Mouse (Mus musculus) left cerebral cortex, postnatal 36 days (tissue): ENCODE results near the gene Lrba. TPM values are rescaled to one million over a fixed set of nuclear protein-coding genes. Genes with fewer than 3 reads are reported as not detected.

ENCODE experiments used
- DNase-seq, 2 experiments: peaks; one replicate each; pipeline ENCODE4 v3.0.0; 2021 to 2022; ENCODE audit warnings: low spot score in 2 of 2, mixed read lengths in 1 of 2
- intact Hi-C: fragments of 180-260 bp; cut with DNase I; formaldehyde crosslinking; loops from one replicate; pipeline ENCODE4 v1.15.1; 2025
- total RNA-seq, 2 experiments: library from RNA; stranded (reverse); gene quantifications; 2 replicates each; pipeline ENCODE4 v1.2.3; 2021

Lrba gene
- total RNA-seq, 2 experiments from 2014 or later, result 26.9 to 33.0 TPM

DNA sequence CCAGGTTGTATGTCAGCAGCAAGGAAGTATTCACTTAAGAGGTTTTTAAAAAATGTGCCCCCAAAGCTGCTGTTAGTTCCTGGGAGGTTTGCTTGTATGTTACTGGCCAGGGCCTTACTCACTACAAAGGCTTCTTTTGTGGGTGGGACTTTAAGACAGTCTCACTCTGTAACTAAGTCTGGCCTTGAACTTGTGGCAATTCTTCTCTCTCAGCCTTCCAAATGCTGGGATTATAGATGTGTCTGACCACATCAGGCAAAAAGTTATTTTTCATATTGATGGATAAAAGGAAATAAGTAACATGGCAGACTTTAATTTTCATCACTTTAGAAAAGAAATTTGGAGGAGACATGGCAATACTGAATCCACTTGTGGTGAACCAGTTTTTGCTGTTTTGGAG, 28.1 kb downstream of the Lrba start:
- intact Hi-C loops, result no loop called here
- no peak for DNase-seq

DNA sequence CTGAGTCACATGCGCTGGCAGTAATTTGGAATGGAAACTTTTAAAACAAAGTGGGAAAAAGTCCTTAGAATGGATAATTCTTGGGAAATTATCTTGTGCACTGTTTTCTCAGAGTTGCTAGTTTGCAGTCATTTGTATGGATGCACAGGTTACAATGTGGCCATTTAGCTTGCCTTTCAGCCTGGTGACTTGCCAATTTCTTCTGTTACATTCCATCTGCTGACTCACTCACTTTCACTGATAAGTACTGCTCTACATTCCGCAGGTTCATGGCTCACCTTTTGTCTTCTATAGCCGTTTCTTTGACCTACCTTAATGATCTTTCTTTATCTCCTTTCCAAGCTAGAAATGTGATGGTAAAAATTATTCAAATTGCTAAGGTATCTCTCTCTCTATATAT, 28.6 kb downstream of the Lrba start:
- no peak for DNase-seq
- intact Hi-C loops, result no loop called here

DNA sequence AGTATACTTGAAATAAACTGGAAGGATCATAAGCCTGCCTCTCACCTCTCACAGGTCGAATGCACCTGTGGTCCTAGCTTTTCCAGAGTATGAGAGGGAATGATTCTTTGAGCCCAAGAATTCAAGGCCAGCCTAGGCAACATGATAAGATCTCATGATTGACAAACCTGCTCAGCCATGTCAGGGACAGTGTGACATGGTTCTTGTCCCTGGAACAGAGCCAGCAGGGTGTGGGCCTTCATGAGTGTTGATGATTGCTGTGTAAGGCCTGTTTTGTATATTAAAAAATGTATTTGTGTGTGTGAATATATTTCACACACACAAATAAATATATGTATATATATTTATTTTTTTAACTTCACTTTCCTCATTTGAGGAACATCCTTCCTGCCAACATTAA, 29.3 kb downstream of the Lrba start:
- no peak for DNase-seq
- intact Hi-C loops, result no loop called here

DNA sequence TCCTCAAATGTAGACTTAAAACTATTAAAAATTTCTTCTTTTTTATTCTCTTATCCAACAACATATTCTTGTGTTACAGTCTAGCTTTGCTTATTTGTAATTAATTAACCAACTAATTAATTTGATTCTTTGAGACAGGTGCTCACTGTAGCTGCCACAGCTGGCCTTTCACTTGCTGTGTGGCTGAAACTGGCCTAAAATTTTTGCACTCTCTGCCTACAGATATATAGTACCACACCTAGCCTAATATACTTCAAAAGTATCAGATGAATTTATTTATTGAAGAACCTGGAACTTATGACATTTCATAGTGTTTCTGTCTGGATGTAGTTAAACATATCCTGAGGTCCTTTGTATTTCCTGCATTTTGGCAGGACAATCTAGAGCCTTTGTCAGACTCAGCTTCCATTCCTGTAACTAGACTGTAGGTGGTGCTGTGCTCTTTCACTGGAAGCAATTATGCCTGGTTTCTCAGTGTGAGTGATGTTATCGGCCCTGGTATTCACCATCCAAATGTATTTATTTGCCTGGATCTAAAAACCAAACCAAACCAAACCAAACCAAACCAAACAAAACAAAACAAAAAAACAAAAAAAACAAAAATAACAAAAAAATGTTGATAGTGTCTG, 43.7 kb downstream of the Lrba start:
- DNase-seq, result no peak
- intact Hi-C loops, result no loop called here

DNA sequence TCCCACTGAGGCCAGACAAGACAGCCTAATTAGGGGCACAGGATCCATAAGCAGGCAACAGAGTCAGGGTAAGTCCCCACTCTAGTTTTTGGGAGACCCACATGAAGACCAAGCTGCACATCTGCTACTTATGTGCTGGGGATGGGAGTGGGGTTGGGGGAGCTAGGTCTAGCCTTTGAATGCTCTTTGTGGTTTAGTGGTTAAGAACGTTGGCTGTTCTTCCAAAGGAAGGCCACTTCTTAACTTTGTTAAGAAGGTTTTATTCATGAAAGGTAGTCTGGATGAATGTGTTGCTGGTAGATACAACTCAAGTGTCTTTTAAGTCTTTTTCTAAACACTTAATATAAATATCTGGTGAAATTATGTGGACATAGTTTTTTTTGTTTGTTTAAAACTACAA, 51.2 kb downstream of the Lrba start:
- intact Hi-C loops, result no loop called here
- DNase-seq, result no peak

DNA sequence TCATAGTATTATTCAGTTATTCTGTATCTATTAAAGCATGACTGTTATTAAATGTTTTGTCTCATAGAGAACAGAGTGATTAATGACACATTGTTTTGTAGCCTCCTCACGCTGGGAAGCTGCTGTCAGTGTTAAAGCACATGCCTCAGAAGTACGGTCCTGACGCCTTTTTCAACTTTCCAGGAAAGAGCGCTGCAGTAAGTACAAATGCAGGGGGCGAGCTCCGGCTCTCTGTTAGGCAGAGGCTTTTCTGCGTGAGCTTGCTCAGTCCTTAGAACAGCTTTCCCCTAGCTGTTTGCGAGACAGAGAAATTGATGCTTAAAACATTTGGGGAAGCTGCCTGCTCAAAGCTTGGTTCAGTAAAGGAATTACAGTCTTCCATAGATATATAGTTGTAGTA, 66.8 kb downstream of the Lrba start:
- intact Hi-C loops, result no loop called here
- DNase-seq, result no peak

DNA sequence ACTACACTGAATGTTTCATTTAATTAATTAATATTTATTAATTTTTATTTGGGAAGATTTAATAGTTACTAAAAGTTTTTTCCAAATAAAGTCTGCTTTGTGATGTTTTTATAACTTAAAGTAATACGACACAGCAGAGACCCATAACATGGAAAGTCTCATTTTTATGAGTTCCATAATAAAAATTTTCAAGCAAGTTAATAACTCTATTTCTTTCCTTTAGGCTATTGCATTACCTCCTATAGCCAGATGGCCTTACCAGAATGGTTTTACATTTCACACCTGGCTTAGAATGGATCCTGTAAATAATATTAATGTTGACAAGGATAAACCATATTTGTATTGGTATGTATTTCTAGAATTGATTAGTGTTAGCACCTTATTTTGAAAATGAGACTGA, 70.4 kb downstream of the Lrba start:
- DNase-seq, result no peak
- intact Hi-C loops, result no loop called here

DNA sequence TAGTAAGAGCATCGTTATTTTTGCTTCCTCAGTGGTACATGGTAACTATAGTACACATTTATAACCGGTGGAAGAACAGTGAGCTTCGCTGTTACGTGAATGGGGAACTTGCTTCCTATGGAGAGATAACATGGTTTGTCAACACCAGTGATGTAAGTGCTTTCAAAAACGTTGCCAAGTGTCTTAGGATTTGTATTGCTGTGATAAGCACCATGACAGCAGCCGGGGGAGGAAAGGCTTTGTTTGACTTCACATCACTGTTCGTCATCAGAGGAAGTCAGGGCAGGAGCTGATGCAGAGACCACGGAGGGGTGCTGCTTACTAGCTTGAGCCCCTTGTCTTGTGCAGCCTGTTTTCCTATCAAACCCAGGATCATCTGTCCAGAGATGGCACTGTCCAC, 71.7 kb downstream of the Lrba start:
- no peak for DNase-seq
- intact Hi-C loops, result no loop called here

DNA sequence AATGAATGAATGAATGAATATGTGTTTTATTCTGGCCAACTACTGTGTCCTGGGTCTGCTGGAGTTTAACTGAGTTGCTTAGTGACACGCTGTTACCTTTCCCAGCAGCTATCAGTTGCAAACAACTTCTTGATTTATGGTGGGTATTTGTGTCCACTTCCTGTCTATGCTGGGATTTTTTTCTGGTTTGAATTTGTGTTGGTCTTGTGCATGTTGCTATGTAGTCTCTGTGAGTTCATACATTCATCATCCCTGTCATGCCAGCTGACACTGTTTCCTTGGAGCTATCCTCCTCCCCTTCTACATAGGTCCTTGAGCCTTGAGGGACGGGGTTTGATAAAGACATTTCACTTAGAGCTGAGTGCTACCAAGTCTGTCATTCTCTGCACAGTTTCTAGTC, 84.4 kb downstream of the Lrba start:
- DNase-seq, result no peak
- intact Hi-C loops, result no loop called here

DNA sequence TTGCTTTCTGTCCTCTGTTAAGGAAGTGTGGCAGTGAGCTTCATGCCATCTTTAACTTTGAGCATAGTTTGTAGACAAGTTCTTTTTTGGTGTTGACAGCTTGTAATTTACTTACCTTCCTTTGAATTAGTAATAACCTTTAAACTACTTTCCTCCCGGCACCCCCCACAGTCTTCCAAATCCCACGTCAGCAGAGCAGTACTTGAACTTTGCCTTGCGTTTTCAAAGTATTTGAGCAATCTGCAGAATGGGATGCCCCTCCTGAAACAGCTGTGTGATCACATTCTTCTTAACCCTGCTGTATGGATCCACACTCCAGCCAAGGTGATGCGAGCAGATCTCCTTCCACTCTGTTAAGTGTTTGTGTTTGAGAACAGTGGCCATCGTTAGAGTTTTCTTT, 85.7 kb downstream of the Lrba start:
- DNase-seq, result no peak
- intact Hi-C loops, result no loop called here

DNA sequence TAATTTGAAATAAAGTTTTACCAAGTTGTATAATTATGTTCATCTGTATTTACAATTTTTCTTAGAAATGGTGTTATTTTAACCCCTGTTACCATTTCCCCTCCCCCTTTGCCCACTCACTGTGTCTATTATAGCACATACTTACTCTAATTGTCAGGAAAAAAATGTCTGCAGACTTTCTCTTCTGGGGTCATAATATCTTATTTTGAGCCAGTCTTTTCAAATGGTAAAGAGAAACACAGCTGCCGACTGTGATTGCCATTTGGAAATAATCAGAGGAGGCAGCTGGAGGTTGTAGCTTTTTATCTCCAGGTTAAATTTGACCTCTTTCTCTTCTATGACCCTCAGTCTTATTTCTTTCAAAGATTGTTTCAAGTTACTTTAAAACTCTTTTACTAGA, 86.9 kb downstream of the Lrba start:
- intact Hi-C loops, result no loop called here

DNA sequence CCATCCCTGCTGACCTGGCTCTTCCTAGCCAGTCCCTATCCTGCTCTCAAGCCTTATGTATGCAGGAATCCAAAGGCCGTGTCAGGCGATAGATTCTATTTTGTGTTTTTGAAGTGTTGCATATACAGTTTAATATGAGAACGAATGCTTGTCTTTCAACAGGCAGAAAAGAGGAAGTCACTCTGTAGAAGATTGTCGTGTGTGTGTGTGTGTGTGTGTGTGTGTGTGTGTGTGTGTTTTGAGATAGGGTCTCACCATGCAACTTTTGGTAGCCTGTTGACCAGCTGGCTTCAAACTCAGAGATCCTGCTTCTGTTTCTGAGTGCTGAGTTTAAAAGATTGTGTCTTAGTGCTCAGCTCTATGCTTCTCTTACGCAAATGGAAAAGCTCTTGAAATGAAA, 93.2 kb downstream of the Lrba start:
- DNase-seq, result no peak
- intact Hi-C loops, result no loop called here

More for the DNA sequence above, 86.9 kb downstream of the Lrba start:
- no peak for DNase-seq

DNA sequence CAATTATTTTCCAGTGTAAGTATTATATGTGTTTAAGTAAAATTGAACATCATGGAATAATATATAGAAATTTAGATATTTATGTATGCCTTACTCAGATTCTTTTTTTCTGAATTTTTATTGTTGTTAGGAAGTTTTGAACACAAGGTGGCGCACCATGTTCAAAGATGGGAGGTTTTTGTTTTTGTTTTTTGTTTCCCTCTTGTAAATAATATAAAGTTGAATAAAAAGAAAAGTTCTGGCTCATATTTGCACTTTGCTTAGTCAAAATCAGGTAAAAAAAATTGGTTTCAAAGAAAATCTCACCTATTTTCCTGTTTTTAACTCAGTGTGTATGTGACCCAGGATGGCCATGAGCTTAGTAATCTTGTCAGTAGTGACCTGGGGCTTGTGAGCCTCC, 104.1 kb downstream of the Lrba start:
- intact Hi-C loops, result loop anchor here (10.0 kb wide), 2 partner anchors 436 to 646 kb away; no protein-coding TSS in a partner anchor
- no peak for DNase-seq

DNA sequence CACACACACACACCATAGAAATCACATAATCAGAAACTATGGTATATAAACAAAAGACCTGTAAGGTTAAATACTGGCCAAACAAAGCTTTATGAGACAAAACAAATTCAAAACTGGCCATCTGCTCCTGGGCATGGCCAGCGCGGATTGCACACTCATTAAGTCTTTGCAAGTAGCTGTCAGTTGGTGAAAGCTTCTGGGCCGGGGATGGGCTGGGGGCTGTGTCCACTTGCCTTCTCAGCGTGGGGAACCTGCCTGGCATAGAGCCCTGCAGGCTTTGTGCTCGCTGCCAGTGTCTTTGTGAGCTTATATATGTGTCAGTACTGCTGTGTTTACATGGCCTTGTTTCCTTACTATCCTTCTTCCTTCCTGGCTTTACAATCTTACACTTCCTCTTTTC, 118.8 kb downstream of the Lrba start:
- DNase-seq, result no peak
- intact Hi-C loops, result no loop called here

DNA sequence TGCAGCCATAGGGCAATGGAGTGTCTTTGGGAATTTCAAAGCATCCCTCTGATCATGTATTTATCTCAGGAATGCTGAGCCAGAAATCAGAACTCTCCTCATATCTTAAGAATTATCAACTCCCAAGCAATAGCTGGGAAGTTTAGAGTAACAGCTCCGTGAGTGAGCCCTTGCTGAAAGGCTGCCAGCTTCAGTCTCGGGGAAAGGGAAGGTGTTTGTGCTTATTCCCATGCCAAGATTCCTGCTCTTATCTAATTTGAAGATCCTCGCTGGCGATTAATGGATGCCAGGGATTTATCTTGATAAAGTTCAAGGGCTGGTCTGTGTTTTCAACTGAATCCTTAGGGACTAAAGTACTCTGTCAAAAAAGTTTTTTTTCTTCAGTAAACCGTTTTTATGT, 138.0 kb downstream of the Lrba start:
- no peak for DNase-seq
- intact Hi-C loops, result no loop called here

DNA sequence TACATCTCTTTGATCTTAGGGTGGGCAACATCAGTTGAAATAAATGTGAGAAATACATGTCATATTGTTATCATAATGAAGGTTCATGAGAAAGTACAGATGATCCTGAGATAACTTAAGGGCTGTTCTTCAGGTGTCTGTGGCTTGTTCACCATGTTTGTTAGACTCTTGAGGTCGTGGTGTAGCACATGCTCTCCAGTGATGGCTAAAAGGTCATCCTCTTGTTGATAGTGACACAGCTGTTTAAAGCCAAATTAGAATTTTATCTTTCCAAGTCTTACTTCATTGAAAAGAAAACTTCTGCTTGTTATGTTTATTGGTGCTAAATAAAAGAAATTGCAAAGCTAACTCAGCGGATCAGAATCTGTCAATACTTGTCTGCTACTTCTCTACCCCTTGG, 147.0 kb downstream of the Lrba start:
- DNase-seq, result no peak
- intact Hi-C loops, result no loop called here

DNA sequence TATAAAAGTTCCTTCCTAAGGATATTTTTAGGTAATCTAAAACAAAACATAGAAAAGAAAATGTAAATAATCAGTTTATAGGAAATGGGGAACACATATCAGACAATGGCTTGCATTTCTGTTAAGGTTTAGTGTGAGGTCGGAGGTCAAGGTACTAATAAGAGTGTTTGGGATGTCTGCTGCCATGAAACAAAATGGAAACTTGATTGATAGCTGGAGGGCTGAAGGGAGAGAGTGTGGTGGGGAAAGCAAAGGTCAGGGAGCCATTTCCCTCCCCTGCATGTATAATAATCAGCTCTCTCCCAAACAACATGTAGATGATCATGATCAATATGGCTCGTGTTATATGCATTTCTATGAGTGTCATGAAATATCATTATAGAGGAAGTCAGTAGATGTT, 150.8 kb downstream of the Lrba start:
- no peak for DNase-seq
- intact Hi-C loops, result no loop called here

DNA sequence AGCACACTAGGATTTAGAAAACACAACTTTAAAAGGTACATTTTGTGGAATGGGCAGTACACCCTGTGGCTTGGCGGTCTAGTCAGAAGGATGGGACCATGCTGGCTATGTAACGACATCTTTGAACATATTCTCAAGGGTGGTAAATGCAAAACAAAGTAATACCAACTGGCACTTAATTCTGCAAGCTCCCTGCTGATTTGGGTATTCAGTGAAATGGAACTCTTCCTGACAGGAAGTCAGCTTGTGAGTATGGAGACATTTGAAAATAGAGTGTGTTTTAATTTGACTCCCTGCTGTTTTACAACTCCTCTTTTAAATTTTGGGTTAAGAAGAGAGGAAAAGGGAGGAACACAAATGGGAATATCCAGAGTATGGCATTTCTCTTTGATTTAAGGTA, 158.1 kb downstream of the Lrba start:
- DNase-seq, result no peak
- intact Hi-C loops, result no loop called here

DNA sequence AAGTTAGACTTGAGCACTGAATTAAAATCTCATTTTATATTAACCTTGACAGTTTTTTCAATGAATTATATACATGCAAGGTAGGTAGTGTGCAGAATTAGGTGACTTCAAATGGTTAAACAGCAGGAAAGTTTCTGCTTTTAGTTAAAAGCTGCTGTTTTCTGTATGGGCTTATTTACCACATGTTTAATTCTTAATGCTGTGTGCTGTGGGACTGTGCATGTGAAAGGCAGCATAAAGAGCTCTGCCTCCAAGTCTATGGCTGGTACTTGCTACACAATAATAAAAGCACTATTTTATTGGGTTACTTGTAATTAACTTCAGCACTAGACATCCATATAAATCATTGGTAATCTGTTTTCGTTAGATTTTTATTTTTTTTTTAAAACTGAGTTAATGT, 160.6 kb downstream of the Lrba start:
- intact Hi-C loops, result no loop called here
- DNase-seq, result no peak

DNA sequence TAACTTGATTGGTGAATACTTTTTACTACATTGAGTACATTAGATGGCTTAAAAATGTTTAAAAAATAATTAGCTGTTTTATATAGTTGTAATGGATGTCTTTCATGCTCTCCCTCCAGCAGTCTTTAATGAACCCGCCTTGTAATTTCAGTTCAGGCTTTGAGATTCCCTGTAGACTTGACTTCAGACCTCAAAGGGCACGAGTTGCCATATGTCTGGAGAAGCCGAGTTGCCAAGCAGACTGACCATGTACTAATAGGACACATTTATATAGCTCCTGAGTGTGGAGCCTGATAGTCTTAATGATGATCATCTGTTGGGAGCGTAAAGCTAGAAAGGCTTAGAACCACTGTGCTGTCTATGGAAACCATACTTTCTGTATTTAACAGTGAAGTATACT, 161.8 kb downstream of the Lrba start:
- intact Hi-C loops, result no loop called here

DNA sequence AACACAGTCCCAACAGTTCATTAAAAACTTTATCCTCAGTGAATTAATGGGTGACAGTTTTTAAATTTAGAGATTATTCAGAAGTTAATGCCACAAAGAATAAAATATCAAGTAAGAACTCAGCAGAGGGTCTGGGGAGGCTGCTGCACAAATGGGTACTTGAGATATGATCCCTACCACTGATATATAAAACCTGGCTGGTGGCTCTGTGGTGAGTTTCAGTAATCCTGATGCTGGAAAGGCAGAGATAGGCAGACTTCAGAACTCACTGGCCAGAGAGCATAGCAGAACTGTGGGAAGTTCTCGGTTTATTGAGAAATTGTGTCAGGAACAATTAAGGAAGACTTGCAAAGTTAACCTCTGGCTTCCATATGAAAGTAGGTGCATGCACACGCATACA, 199.3 kb downstream of the Lrba start:
- intact Hi-C loops, result no loop called here
- DNase-seq, result no peak

More for the DNA sequence above, 161.8 kb downstream of the Lrba start:
- no peak for DNase-seq

DNA sequence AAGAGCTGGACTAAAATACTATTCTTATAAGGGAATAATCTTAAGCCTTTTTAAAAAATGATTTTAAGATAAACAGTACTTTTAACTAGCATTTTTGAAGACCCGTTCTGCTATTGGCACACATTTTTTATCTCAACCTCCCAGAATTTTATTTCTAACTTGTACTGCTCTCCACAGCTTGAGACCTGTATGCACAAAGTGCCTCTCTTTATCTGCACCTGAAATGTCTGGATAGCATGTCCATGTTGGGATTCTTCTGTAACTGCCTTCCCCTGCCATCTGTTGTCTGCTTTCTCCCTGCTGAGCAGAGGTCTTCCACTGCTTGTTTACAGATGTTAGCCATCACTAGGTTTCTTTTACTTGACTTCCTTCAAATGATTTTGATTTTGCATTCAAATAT, 202.3 kb downstream of the Lrba start:
- intact Hi-C loops, result no loop called here
- no peak for DNase-seq
